Mouse (Mus musculus) heart, adult 2 months (tissue): ENCODE data around the gene Jaml. TPM values are rescaled to one million over a fixed set of nuclear protein-coding genes. Genes with fewer than 3 reads are reported as not detected.

Source experiments
- DNase-seq, 2 experiments: peaks; one replicate each; pipeline ENCODE4 v3.0.0; 2021
- H3K27ac ChIP-seq: fragments of 200-600 bp; 2 replicates; pipeline ENCODE4 v1.8.1; 2022
- H3K27me3 ChIP-seq: fragments of 200-500 bp; 2 replicates; pipeline ENCODE4 v1.6.1; 2012; ENCODE audit warnings: mild to moderate bottlenecking, low read length, inconsistent platforms, mixed read lengths; ENCODE audit not compliant: control insufficient read depth, insufficient read depth
- H3K36me3 ChIP-seq: fragments of 200-500 bp; 2 replicates; pipeline ENCODE4 v1.6.1; 2012; ENCODE audit warnings: low read length, inconsistent platforms; ENCODE audit not compliant: control insufficient read depth, insufficient read depth
- H3K4me1 ChIP-seq: fragments of 200-500 bp; 2 replicates; pipeline ENCODE4 v1.6.1; 2011; ENCODE audit warnings: low read length; ENCODE audit not compliant: control insufficient read depth, insufficient read depth
- H3K4me3 ChIP-seq: fragments of 200-600 bp; 2 replicates; pipeline ENCODE4 v1.8.1; 2022
- H3K79me2 ChIP-seq: fragments of 200-500 bp; replicated peaks from 2 replicates; pipeline ENCODE4 v1.6.1; 2012; ENCODE audit warnings: mild to moderate bottlenecking, inconsistent platforms, low read length, moderate library complexity, mixed read lengths; ENCODE audit not compliant: control insufficient read depth, insufficient read depth
- H3K9ac ChIP-seq: fragments of 200-500 bp; 2 replicates; pipeline ENCODE4 v1.6.1; 2012; ENCODE audit warnings: low read depth, mild to moderate bottlenecking, control low read depth, inconsistent platforms, low read length, mixed read lengths
- CTCF ChIP-seq: fragments of 200-600 bp; IDR thresholded peaks from 2 replicates; pipeline ENCODE4 v1.8.1; 2022; ENCODE audit warnings: antibody characterized with exemption, mild to moderate bottlenecking, moderate library complexity
- EP300 ChIP-seq: fragments of 200-500 bp; IDR thresholded peaks from 2 replicates; pipeline ENCODE4 v1.6.1; 2011; ENCODE audit warnings: low read depth, low read length, control low read depth; ENCODE audit not compliant: insufficient read depth
- POLR2A ChIP-seq: fragments of 200-500 bp; IDR thresholded peaks from 2 replicates; pipeline ENCODE4 v1.6.1; 2011; ENCODE audit warnings: mild to moderate bottlenecking, low read depth, low read length, control low read depth; ENCODE audit not compliant: insufficient read depth
- WGBS: fragments of 180-500 bp; shearing (Covaris S2); methylation state at CpG from one replicate; pipeline ENCODE4 v1.1.7; 2018; 5-methylcytosine and 5-hydroxymethylcytosine counted together
- intact Hi-C: fragments of 180-260 bp; cut with DNase I; formaldehyde crosslinking; loops from one replicate; pipeline ENCODE4 v1.15.1; 2025
- polyA plus RNA-seq: library from polyadenylated mRNA; depleted of rRNA; stranded (reverse); fragments of >200 nt; gene quantifications from 2 replicates; pipeline ENCODE4 v1.2.3, GENCODE M21; 2012
- total RNA-seq, 2 experiments: library from RNA; stranded (reverse); gene quantifications; 2 replicates each; pipeline ENCODE4 v1.2.3; 2021

Jaml gene
- total and polyA plus RNA-seq, 3 experiments = 0.14 to 0.29 (median 0.20) TPM

- Histone ChIP-seq H3K4me1 (no peaks in the 10 kb centered on the region), H3K79me2 (no peaks in the 10 kb centered on the region), H3K27me3 (peaks cover 9% of the 10 kb centered on the region), H3K27ac (no peak overlapping the region), H3K9ac (no peak overlapping the region), H3K4me3 (no peak overlapping the region), H3K36me3 (no peaks in the 10 kb centered on the region)
- intact Hi-C loops = no loop called here
- DNase-seq = no peak
- 13% methylated on average over 14 of the region's 14 CpGs for WGBS
- TF ChIP-seq CTCF (no peak), POLR2A (no peak), EP300 (no peak)
These were observed 38.7 kb upstream of the Jaml start for GRCm38 (mm10) chr9:45040066-45040845.

DNA sequence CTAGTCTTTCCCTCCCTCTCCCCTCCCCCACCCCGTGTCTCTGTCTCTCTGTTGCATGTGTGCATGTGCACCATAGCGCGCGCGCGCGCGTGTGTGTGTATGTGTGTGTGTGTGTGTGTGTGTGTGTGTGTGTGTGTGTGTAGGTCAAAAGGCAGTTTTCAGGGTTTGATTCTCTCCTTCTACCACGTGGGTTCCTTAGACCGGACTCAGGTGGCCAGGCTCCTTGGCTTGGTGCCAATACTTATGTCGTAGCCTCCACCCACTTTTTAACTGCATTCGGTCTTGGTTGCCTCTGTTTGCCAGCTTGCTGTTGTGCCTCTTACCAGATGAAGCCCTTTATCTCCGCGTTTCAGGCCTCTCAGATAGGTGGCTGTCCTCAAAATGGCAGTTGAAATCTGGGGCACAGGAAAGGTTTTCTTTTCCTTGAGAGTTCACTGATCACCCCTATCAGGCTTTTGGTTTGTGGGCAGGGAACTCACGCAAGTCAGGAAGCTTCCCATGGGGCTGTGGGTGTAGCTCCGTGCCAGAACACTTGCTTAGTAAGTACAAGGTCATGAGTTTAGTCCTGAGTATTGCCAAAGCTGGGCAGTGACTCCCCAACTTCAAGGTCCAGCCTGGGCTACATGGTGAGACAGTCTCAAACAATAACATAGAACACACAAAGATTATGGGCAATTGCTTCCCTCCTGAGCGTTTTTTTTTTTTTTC, 37.7 kb upstream of the Jaml start:
- no peak for TF ChIP-seq CTCF
- TF ChIP-seq POLR2A = no peak
- no peak for TF ChIP-seq EP300
- Histone ChIP-seq H3K27ac (no peak overlapping the region), H3K36me3 (no peaks in the 10 kb centered on the region), H3K79me2 (no peaks in the 10 kb centered on the region), H3K9ac (no peak overlapping the region), H3K27me3 (peaks cover 9% of the 10 kb centered on the region), H3K4me1 (no peaks in the 10 kb centered on the region), H3K4me3 (no peak overlapping the region)
- WGBS = 29% methylated on average over 17 of the region's 17 CpGs
- intact Hi-C loops = no loop called here
- DNase-seq = peak in 1 of 2 experiments; percentile 10

DNA sequence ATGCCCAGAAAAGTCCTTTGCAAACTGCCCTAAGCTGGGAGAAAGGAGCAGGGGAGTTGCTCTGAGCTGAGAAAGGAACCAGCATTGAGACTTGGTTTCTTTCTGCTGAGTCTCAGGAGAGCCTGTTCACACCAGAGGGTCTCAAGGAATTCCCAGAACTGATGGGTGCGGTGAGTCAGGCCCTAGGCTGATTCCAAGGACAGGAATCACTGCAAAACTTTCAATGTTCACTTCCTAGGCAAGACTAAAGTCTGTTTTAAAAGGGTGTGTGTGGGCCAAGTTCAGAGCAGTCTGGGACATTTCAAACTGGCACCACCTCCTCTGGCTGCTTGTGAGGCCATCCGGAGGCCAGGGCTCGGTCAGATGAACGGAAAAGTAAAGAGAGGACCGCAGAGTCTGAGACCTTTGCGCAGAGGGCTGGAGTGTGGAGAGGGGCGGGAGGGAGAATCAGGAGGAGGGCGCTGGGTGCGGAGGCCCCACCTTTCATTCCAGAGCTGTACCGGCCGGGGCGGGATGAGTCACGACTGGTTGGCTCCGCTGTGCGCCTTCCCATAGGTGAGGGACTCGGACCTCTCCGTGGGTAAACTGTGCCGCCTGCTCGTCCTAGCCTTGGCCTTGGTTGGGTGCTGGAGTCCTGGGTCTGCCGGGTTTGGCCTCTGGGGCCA, 36.8 kb upstream of the Jaml start:
- Histone ChIP-seq H3K27ac (no peak overlapping the region), H3K9ac (no peak overlapping the region), H3K36me3 (no peaks in the 10 kb centered on the region), H3K27me3 (peaks cover 9% of the 10 kb centered on the region), H3K79me2 (no peaks in the 10 kb centered on the region), H3K4me3 (no peak overlapping the region), H3K4me1 (no peaks in the 10 kb centered on the region)
- no peak for TF ChIP-seq CTCF
- no peak for TF ChIP-seq EP300
- no peak for TF ChIP-seq POLR2A
- 2% methylated on average over 20 of the region's 20 CpGs for WGBS
- DNase-seq = peak; percentile 28 to 41
- intact Hi-C loops = no loop called here

DNA sequence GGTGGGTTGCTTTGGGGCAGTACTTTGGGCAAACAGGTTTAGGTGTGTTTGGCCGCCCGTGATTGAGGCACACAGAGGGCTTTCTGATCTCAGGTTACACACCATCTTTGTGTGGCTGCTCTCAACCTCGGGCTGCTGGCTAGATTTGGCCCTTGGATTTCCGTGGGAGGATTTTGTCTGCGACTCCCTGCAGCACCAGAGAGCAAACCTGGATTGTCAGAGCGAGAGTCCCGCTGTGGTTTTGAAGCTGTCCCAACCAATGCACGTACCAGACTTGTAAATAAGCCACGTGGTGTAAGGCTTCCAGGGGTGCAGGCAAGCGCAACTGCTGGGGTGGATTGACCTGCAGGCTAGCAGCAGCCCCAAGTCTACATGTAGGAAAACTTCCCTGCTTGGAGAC, 36.0 kb upstream of the Jaml start:
- Histone ChIP-seq H3K79me2 (no peaks in the 10 kb centered on the region), H3K27me3 (peaks cover 9% of the 10 kb centered on the region), H3K9ac (no peak overlapping the region), H3K4me3 (no peak overlapping the region), H3K36me3 (no peaks in the 10 kb centered on the region), H3K4me1 (no peaks in the 10 kb centered on the region), H3K27ac (no peak overlapping the region)
- intact Hi-C loops = no loop called here
- DNase-seq = no peak
- 3% methylated on average over 10 of the region's 10 CpGs for WGBS
- TF ChIP-seq CTCF = no peak
- TF ChIP-seq POLR2A = no peak
- TF ChIP-seq EP300 = no peak

- no peak for TF ChIP-seq EP300
- no peak for TF ChIP-seq CTCF
- no peak for TF ChIP-seq POLR2A
- peaks cover 3% of the 10 kb centered on the region; the same call in 1 of the 2 replicates for H3K27me3 ChIP-seq
- H3K27ac ChIP-seq = no peak overlapping the region
- no peak overlapping the region for H3K9ac ChIP-seq
- H3K4me1 ChIP-seq = no peaks in the 10 kb centered on the region
- no peaks in the 10 kb centered on the region for H3K36me3 ChIP-seq
- no peak overlapping the region for H3K4me3 ChIP-seq
- DNase-seq = no peak
- H3K79me2 ChIP-seq = no peaks in the 10 kb centered on the region
- WGBS = 77% methylated on average over 16 of the region's 16 CpGs
- intact Hi-C loops = loop anchor here (5.0 kb wide), 1 partner anchor 90 kb away; the partner anchor contains the start of gene Scn4b
These were observed 32.0 kb upstream of the Jaml start for GRCm38 (mm10) chr9:45046973-45047372.

DNA sequence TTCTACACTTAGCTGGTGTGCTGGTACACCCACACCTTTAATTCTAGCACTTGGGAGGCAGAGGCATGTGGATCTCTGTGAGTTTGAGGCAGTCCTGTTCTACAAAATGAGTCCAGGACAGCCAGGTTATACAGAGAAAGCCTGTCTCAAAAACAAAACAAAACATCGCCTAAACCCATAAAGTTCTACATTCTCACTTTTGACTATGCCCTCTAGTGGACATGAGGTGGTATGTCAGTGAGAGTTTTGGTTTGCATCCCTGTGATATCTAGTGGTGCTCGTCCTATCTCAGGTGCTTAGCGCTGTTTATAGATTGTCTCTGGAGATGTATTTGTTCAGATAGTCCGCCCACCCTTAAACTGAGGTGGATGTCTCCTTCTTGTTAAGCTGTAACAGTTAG, 30.5 kb upstream of the Jaml start:
- intact Hi-C loops = loop anchor here (5.0 kb wide), 1 partner anchor 89 kb away; the partner anchor contains the start of gene Scn4b
- Histone ChIP-seq H3K36me3 (no peaks in the 10 kb centered on the region), H3K4me1 (no peaks in the 10 kb centered on the region), H3K27ac (no peak overlapping the region), H3K27me3 (no peaks in the 10 kb centered on the region), H3K9ac (no peak overlapping the region), H3K79me2 (no peaks in the 10 kb centered on the region), H3K4me3 (no peak overlapping the region)
- 14% methylated on average over 4 of the region's 4 CpGs for WGBS
- TF ChIP-seq POLR2A (no peak), EP300 (no peak), CTCF (peak; percentile 89)
- DNase-seq = no peak
